Mouse (Mus musculus) midbrain, postnatal 0 days (tissue): ENCODE measurements around the gene Fam13a. TPM values are rescaled to one million over a fixed set of nuclear protein-coding genes. Genes with fewer than 3 reads are reported as not detected.

ENCODE experiments used
- ATAC-seq: fragments of 200-750 bp; cut with Nextera tagmentation; 2 replicates; pipeline ENCODE4 v1.8.0; 2017; ENCODE audit warnings: moderate number of reproducible peaks, mild to moderate bottlenecking, moderate TSS enrichment, moderate library complexity; ENCODE audit not compliant: low FRiP score
- DNase-seq: peaks from one replicate; pipeline ENCODE4 v3.0.0-alpha.2; 2015; ENCODE audit warnings: low spot score
- H3K27ac ChIP-seq: fragments of 300-500 bp; sonication (generic); 2 replicates; pipeline ENCODE4 v1.5.1; 2014; ENCODE audit warnings: low read depth, mild to moderate bottlenecking, low read length, mixed read lengths
- H3K27me3 ChIP-seq: fragments of 300-500 bp; sonication (generic); 2 replicates; pipeline ENCODE4 v1.6.1; 2014; ENCODE audit warnings: low read length, control low read depth, mixed read lengths; ENCODE audit not compliant: insufficient read depth
- H3K36me3 ChIP-seq: fragments of 300-500 bp; sonication (generic); 2 replicates; pipeline ENCODE4 v1.6.1; 2014; ENCODE audit warnings: low read length, control low read depth, mixed read lengths; ENCODE audit not compliant: insufficient read depth
- H3K4me1 ChIP-seq: fragments of 300-500 bp; sonication (generic); 2 replicates; pipeline ENCODE4 v1.6.1; 2014; ENCODE audit warnings: mild to moderate bottlenecking, control low read depth, antibody characterized with exemption, low read length, mixed read lengths; ENCODE audit not compliant: insufficient read depth
- H3K4me2 ChIP-seq: fragments of 300-500 bp; sonication (generic); 2 replicates; pipeline ENCODE4 v1.6.1; 2014; ENCODE audit warnings: low read depth, mild to moderate bottlenecking, low read length, mixed read lengths; ENCODE audit not compliant: poor library complexity, severe bottlenecking
- H3K4me3 ChIP-seq: fragments of 300-500 bp; sonication (generic); 2 replicates; pipeline ENCODE4 v1.5.1; 2014; ENCODE audit warnings: low read depth, mild to moderate bottlenecking, low read length, moderate library complexity
- H3K9ac ChIP-seq: fragments of 300-500 bp; sonication (generic); replicated peaks from 2 replicates; pipeline ENCODE4 v1.6.1; 2014; ENCODE audit warnings: mild to moderate bottlenecking, low read length, moderate library complexity, mixed read lengths; ENCODE audit not compliant: poor library complexity, severe bottlenecking
- H3K9me3 ChIP-seq: fragments of 300-500 bp; sonication (generic); 2 replicates; pipeline ENCODE4 v1.6.1; 2016; ENCODE audit warnings: low read length, control low read depth
- CTCF ChIP-seq: IDR thresholded peaks from 2 replicates; pipeline ENCODE4 v1.5.1; 2016; ENCODE audit warnings: antibody characterized with exemption, mild to moderate bottlenecking
- WGBS: fragments of 180-500 bp; shearing (Covaris S2); extraction: QIAGEN DNeasy Blood & Tissue Kit; methylation state at CpG from one replicate; pipeline ENCODE4 v1.1.7; 2014; 5-methylcytosine and 5-hydroxymethylcytosine counted together
- polyA plus RNA-seq: library from polyadenylated mRNA; unstranded; fragments of >200 nt; fragmentation: Nextera tagmentation; extraction: Ambion mirVana; gene quantifications from 2 replicates; pipeline ENCODE4 v1.2.1, GENCODE M21; 2015
- total RNA-seq: library from RNA; depleted of rRNA; stranded (reverse); fragments of >200 nt; gene quantifications from 2 replicates; pipeline ENCODE4 v1.2.3, GENCODE M21; 2014

Gene Fam13a
- total and polyA plus RNA-seq, 2 experiments from 2014 or later: 3.6 to 13.7 TPM

DNA sequence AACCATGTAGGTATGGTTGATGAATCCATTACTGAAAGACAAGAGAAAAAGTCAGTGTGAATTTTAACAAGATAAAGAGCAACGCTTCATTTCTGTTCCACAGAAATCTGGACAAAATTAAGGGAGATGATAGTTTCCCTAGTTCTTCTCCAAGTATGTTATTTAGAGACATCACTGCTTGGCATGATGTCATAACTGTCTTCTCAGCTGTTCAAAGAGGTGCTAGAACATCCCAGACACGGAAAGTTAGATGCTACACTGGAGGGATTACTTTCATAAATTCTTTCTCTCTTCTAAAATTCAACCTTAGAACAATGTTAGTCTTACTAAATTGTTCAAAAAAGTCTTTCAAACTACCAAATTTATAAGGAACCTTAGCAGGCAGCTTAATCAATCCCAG, 63.8 kb downstream of the Fam13a start:
- no peaks in the 10 kb centered on the region for H3K27me3 ChIP-seq
- TF ChIP-seq CTCF: no peak
- ATAC-seq: no peak
- no peak overlapping the region for H3K4me3 ChIP-seq
- no peak overlapping the region for H3K4me2 ChIP-seq
- no peaks in the 10 kb centered on the region for H3K9me3 ChIP-seq
- H3K9ac ChIP-seq: no peak overlapping the region
- no peaks in the 10 kb centered on the region for H3K4me1 ChIP-seq
- H3K36me3 ChIP-seq: 0 out of 2 replicates have a peak, but pooled peaks cover 4% of the 10 kb centered on the region
- no peak overlapping the region for H3K27ac ChIP-seq
- DNase-seq: no peak
- WGBS: 86% methylated on average over 2 of the region's 2 CpGs

DNA sequence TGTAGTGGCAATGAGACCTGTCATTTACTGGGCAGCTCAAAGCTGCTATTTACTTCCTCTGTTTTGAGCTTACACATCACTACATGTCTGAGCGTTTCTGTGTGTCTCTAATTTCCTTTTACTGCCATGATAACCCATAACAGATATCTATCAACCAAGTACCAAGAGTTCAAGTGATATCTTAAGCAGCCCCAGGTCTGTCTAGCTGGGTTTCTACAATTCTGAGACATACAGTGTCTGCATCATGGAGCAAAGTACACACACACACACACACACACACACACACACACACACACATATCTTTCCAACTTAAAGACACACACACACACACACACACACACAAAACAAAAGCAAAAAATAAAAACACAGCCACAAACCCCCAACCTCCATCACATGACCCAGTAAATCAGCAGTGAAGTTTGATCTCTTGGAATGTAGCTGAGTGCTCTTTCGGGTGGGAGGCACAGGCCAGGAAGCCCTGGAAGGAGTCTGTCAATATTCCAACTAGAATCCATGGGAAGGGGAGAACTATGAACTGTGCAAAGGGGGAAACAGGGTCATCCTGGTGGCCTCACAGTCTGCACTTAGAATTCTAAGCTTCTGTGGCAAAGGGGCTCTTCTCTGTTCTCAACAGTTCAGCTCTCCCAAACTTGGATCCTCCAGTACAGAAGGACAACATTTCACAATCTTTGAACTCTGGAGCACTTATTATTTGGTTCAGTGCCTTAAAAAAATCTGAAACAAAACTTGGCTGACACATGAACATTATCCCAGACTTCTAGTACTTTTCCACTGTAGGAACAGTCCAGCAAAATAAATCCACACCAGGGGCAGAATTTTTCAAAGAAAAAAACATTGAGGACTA, 73.0 kb downstream of the Fam13a start:
- DNase-seq: no peak
- no peak for TF ChIP-seq CTCF
- no peaks in the 10 kb centered on the region for H3K27me3 ChIP-seq
- H3K9ac ChIP-seq: no peak overlapping the region
- H3K4me3 ChIP-seq: no peak overlapping the region
- no peak overlapping the region for H3K4me2 ChIP-seq
- no peak for ATAC-seq
- no peaks in the 10 kb centered on the region for H3K4me1 ChIP-seq
- H3K36me3 ChIP-seq: peaks cover 16% of the 10 kb centered on the region
- H3K9me3 ChIP-seq: no peaks in the 10 kb centered on the region
- 76% methylated on average over 2 of the region's 2 CpGs for WGBS
- H3K27ac ChIP-seq: no peak overlapping the region

- ATAC-seq: no peak
- H3K4me1 ChIP-seq: no peaks in the 10 kb centered on the region
- no peak overlapping the region for H3K27ac ChIP-seq
- H3K4me2 ChIP-seq: no peak overlapping the region
- no peak for TF ChIP-seq CTCF
- no peak overlapping the region for H3K9ac ChIP-seq
- no peak for DNase-seq
- H3K9me3 ChIP-seq: no peaks in the 10 kb centered on the region
- 94% methylated on average over 1 of the region's 1 CpGs for WGBS
- no peaks in the 10 kb centered on the region for H3K27me3 ChIP-seq
- H3K4me3 ChIP-seq: no peak overlapping the region
- H3K36me3 ChIP-seq: peaks cover 15% of the 10 kb centered on the region
Observed at GRCm38 (mm10) chr6:58950410-58950809, 73.9 kb downstream of the Fam13a start.

DNA sequence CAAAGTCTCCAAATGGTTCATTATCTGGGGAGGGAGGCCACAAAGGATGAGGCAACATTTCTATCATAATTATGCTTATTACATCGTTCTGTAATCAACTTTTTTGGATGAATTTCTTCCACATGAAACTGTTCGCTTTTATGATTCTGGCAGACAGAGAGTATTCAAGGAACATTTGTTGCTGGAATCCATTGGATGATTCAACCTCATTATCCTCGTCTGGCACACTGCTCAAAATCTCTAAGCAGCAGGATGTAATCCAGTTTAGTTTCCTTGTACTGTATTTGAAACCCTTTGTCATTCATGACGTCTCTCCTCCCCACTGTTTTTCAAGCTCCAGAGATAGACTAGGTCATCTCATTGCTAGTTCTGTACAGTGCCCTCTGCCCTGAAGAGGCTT, 77.5 kb downstream of the Fam13a start:
- no peaks in the 10 kb centered on the region for H3K4me1 ChIP-seq
- H3K9me3 ChIP-seq: no peaks in the 10 kb centered on the region
- 65% methylated on average over 4 of the region's 4 CpGs for WGBS
- H3K27ac ChIP-seq: no peak overlapping the region
- no peak for ATAC-seq
- H3K4me2 ChIP-seq: no peak overlapping the region
- no peak overlapping the region for H3K9ac ChIP-seq
- H3K36me3 ChIP-seq: peaks cover 8% of the 10 kb centered on the region; the same call in 1 of the 2 replicates
- H3K27me3 ChIP-seq: no peaks in the 10 kb centered on the region
- TF ChIP-seq CTCF: no peak
- H3K4me3 ChIP-seq: no peak overlapping the region
- DNase-seq: no peak

DNA sequence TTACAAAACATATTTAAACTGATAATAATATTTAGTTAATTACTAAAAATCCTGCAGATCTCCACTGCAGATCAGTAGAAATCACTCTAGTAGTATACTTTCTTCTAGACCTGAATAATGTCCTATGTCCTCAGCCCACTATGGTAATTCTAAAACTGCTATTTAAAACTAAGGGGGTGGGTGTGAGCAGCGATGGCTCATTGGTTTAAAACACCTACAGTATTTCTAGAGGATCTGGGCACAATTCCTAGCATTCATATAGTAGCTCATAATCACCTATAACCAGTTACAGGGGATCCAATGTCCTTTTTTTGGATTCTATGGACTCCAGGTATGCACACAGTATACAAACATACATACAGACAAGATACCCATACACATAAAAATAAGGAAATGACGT, 78.1 kb downstream of the Fam13a start:
- H3K4me3 ChIP-seq: no peak overlapping the region
- TF ChIP-seq CTCF: no peak
- peaks cover 8% of the 10 kb centered on the region; the same call in 1 of the 2 replicates for H3K36me3 ChIP-seq
- H3K4me1 ChIP-seq: no peaks in the 10 kb centered on the region
- no peak overlapping the region for H3K4me2 ChIP-seq
- no peaks in the 10 kb centered on the region for H3K9me3 ChIP-seq
- H3K27me3 ChIP-seq: no peaks in the 10 kb centered on the region
- 72% methylated on average over 2 of the region's 2 CpGs for WGBS
- H3K9ac ChIP-seq: no peak overlapping the region
- no peak overlapping the region for H3K27ac ChIP-seq
- no peak for ATAC-seq
- no peak for DNase-seq

DNA sequence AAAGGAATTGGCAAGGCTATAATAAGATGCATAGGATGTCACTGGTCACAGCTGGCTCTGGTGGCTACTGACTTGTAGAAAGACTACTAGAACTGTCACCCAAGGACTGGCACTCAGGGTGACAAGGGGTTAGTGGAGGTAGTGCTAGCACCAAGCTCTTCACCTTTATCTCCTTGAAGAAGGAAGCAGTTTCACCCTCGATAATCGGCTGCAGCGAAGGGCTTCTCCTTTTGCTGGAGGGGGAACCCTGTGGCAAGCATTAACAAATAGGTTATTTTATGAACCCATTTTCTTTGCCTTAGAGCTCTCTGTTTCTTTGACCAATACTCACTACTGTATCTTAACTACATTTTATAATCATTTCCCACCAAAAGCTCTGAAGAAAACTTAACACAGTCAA, 80.4 kb downstream of the Fam13a start:
- no peak overlapping the region for H3K4me2 ChIP-seq
- no peak for DNase-seq
- H3K27me3 ChIP-seq: no peaks in the 10 kb centered on the region
- H3K36me3 ChIP-seq: peaks cover 14% of the 10 kb centered on the region
- H3K9ac ChIP-seq: no peak overlapping the region
- 95% methylated on average over 3 of the region's 3 CpGs for WGBS
- no peak overlapping the region for H3K4me3 ChIP-seq
- no peaks in the 10 kb centered on the region for H3K4me1 ChIP-seq
- no peaks in the 10 kb centered on the region for H3K9me3 ChIP-seq
- no peak for TF ChIP-seq CTCF
- no peak for ATAC-seq
- H3K27ac ChIP-seq: no peak overlapping the region
